Mouse (Mus musculus) intestine, embryonic 14.5 days (tissue): ENCODE measurements around the gene Grik3. TPM values are rescaled to one million over a fixed set of nuclear protein-coding genes. Genes with fewer than 3 reads are reported as not detected.

Experiments
- ATAC-seq: fragments of 200-750 bp; cut with Nextera tagmentation; replicated peaks from 2 replicates; pipeline ENCODE4 v1.8.0; 2017; ENCODE audit warnings: low read depth, moderate number of reproducible peaks, moderate TSS enrichment, moderate library complexity; ENCODE audit not compliant: low FRiP score, low TSS enrichment
- DNase-seq: peaks from one replicate; pipeline ENCODE4 v3.0.0-alpha.2; 2018; ENCODE audit warnings: low spot score
- H3K27ac ChIP-seq: fragments of 300-500 bp; sonication (generic); 2 replicates; pipeline ENCODE4 v1.5.1; 2014; ENCODE audit warnings: low read depth, mild to moderate bottlenecking, control low read depth
- H3K27me3 ChIP-seq: fragments of 300-500 bp; sonication (generic); replicated peaks from 2 replicates; pipeline ENCODE4 v1.6.1; 2014; ENCODE audit warnings: low read length, control low read depth; ENCODE audit not compliant: control insufficient read depth, insufficient read depth
- H3K36me3 ChIP-seq: fragments of 300-500 bp; sonication (generic); 2 replicates; pipeline ENCODE4 v1.6.1; 2014; ENCODE audit warnings: low read length, control low read depth; ENCODE audit not compliant: control insufficient read depth, insufficient read depth
- H3K4me1 ChIP-seq: fragments of 300-500 bp; sonication (generic); replicated peaks from 2 replicates; pipeline ENCODE4 v1.6.1; 2014; ENCODE audit warnings: low read length, control low read depth, mixed read lengths; ENCODE audit not compliant: control insufficient read depth, insufficient read depth
- H3K4me2 ChIP-seq: fragments of 300-500 bp; sonication (generic); 2 replicates; pipeline ENCODE4 v1.6.1; 2014; ENCODE audit warnings: low read length
- H3K4me3 ChIP-seq: fragments of 300-500 bp; sonication (generic); 2 replicates; pipeline ENCODE4 v1.5.1; 2014; ENCODE audit warnings: low read depth, low read length, control low read depth, mixed read lengths
- H3K9ac ChIP-seq: fragments of 300-500 bp; sonication (generic); 2 replicates; pipeline ENCODE4 v1.6.1; 2014; ENCODE audit warnings: mild to moderate bottlenecking, low read length
- H3K9me3 ChIP-seq: fragments of 300-500 bp; sonication (generic); 2 replicates; pipeline ENCODE4 v1.6.1; 2016; ENCODE audit warnings: low read length, control low read depth; ENCODE audit not compliant: control insufficient read depth
- WGBS: fragments of 180-500 bp; shearing (Covaris S2); extraction: QIAGEN DNeasy Blood & Tissue Kit; methylation state at CpG from one replicate; pipeline ENCODE4 v1.1.7; 2014; 5-methylcytosine and 5-hydroxymethylcytosine counted together
- polyA plus RNA-seq: library from polyadenylated mRNA; unstranded; fragments of >200 nt; fragmentation: Nextera tagmentation; extraction: Ambion mirVana; gene quantifications from 2 replicates; pipeline ENCODE4 v1.2.1, GENCODE M21; 2014

Grik3 gene
- polyA plus RNA-seq, 1 experiment from 2014 or later: 0.78 TPM

DNA sequence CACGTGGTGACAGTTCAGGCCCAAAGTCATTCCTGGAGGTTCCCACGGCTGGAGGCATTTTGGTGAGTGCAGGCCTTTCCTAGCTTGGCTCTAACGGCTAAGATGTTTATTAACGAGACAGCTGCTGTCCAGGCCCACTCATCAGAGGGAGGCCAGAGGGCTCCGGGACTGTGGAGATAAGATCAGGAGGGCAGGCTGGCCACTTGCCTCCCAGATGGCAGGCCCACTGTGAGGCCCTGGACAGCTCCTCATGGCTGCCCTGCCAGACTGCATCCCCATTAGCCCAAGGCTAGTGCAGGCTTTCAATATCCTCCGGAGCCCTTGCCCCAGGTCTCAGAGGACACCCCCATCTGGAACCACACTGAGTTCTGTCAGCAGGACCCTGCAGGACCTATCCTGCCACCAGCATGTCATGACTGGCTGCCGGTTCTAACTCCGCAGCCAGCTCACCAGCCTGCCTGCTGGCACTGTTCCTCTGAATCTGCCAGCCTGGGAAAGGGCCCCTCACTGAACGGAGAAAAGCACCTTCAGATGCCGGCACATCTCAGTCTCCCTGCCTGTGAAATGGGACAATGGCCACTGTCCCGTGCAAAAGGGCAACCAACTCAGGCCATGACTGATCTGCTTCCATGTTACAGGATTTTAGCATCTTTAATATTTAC is 20.7 kb upstream of the Grik3 start:
- no peaks in the 10 kb centered on the region for H3K4me1 ChIP-seq
- H3K9ac ChIP-seq: no peak overlapping the region
- no peak overlapping the region for H3K4me3 ChIP-seq
- H3K36me3 ChIP-seq: no peaks in the 10 kb centered on the region
- DNase-seq (no peak), ATAC-seq (no peak)
- H3K4me2 ChIP-seq: no peak overlapping the region
- H3K27me3 ChIP-seq: no peaks in the 10 kb centered on the region
- H3K27ac ChIP-seq: no peak overlapping the region
- WGBS: 44% methylated on average over 11 of the region's 11 CpGs
- no peaks in the 10 kb centered on the region for H3K9me3 ChIP-seq

DNA sequence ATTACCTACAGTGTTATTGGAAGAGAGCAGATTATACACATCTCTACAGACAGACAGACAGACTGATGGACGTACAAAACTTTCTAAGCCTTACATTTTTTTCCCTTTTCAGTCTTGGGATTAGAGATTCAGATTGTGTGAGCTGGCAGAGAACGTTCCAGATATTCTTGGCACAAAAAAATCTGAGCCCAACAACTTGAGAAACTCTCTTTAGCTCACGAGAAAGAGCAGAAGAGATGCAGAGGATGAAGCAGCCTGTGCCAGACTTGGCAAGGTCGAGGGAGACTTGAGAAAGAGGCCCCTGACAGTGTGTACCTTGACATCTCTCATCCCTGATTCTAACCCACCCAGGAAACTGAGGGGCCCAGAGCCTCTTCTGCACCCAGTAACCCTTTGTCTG is 15.6 kb upstream of the Grik3 start:
- H3K27ac ChIP-seq: no peak overlapping the region
- no peak overlapping the region for H3K9ac ChIP-seq
- no peaks in the 10 kb centered on the region for H3K9me3 ChIP-seq
- H3K4me2 ChIP-seq: no peak overlapping the region
- ATAC-seq (no peak), DNase-seq (no peak)
- no peak overlapping the region for H3K4me3 ChIP-seq
- 64% methylated on average over 4 of the region's 4 CpGs for WGBS
- H3K4me1 ChIP-seq: no peaks in the 10 kb centered on the region
- no peaks in the 10 kb centered on the region; the same call in 1 of the 2 replicates for H3K27me3 ChIP-seq
- H3K36me3 ChIP-seq: no peaks in the 10 kb centered on the region

DNA sequence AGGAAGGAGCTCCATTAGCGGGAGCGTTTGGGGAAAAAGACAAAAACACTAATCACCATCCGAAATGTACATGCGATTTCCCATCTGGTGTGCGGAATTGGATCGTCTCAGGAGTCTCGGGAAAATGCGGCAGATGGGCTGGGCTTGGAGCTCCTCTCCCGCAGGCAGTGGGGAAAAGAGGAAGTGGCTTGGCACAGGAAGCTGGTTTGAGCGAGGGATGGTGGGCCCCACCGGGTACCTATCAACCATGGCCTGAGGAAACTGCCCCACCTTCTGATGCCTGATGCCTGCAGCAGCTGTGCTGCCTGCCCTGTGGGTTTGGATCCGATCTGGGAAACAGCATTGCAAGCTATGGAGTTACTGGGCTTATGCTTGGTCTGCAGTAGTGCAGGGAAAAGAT is 12.4 kb upstream of the Grik3 start:
- Histone ChIP-seq H3K9me3 (no peaks in the 10 kb centered on the region), H3K9ac (no peak overlapping the region), H3K27me3 (peaks cover 25% of the 10 kb centered on the region), H3K36me3 (no peaks in the 10 kb centered on the region), H3K4me3 (no peak overlapping the region), H3K4me1 (no peaks in the 10 kb centered on the region), H3K4me2 (no peak overlapping the region), H3K27ac (no peak overlapping the region)
- ATAC-seq (no peak), DNase-seq (no peak)
- WGBS: 31% methylated on average over 12 of the region's 12 CpGs

DNA sequence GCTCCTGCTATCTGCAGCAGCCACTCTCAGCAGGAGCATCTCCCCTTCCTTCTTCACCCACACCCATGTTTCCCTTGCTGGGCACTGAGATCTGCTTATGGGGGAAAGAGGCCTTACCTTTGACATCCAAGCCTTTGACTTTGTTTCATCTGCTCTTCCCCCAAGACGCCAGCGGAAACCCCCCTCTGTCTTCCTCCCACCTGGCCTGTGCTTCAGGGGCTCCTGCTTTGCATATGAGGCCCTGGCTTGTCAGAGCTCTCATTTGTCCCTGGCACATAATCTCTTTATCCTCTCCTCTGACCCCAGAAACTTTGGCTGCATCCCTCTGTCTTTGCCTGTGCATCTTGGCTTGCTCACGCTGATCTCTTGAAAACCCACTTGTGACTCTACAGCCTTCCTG is 9.2 kb upstream of the Grik3 start:
- Histone ChIP-seq H3K27ac (no peak overlapping the region), H3K36me3 (no peaks in the 10 kb centered on the region), H3K4me1 (no peaks in the 10 kb centered on the region), H3K27me3 (peaks cover 54% of the 10 kb centered on the region), H3K4me2 (no peak overlapping the region), H3K4me3 (no peak overlapping the region), H3K9me3 (no peaks in the 10 kb centered on the region), H3K9ac (no peak overlapping the region)
- WGBS: 33% methylated on average over 3 of the region's 3 CpGs
- no peak for ATAC-seq
- DNase-seq: no peak

DNA sequence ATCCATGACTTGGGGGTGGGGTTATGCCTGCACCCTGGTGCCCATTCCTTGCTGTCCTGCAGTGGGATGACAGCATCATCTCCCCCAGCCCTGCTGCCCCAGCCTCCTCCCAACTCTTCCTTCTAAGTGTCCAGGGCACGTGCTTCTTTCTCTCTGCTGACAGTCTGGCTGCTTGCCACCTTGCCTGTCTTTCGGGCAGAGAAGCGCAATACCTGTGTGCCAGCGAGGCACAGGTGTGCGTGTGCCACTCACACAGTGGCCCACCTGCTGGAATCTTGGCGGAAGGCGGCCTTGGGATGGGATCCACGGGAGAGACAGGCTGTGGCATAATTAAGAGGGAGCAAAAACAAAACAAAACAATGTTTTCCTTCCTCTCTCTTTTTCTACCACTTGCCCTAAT is 6.4 kb upstream of the Grik3 start:
- WGBS: 38% methylated on average over 8 of the region's 8 CpGs
- Histone ChIP-seq H3K4me1 (no peaks in the 10 kb centered on the region), H3K36me3 (no peaks in the 10 kb centered on the region), H3K4me3 (no peak overlapping the region), H3K27me3 (peaks cover 83% of the 10 kb centered on the region), H3K9ac (no peak overlapping the region), H3K27ac (no peak overlapping the region), H3K4me2 (no peak overlapping the region), H3K9me3 (no peaks in the 10 kb centered on the region)
- DNase-seq (no peak), ATAC-seq (no peak)

DNA sequence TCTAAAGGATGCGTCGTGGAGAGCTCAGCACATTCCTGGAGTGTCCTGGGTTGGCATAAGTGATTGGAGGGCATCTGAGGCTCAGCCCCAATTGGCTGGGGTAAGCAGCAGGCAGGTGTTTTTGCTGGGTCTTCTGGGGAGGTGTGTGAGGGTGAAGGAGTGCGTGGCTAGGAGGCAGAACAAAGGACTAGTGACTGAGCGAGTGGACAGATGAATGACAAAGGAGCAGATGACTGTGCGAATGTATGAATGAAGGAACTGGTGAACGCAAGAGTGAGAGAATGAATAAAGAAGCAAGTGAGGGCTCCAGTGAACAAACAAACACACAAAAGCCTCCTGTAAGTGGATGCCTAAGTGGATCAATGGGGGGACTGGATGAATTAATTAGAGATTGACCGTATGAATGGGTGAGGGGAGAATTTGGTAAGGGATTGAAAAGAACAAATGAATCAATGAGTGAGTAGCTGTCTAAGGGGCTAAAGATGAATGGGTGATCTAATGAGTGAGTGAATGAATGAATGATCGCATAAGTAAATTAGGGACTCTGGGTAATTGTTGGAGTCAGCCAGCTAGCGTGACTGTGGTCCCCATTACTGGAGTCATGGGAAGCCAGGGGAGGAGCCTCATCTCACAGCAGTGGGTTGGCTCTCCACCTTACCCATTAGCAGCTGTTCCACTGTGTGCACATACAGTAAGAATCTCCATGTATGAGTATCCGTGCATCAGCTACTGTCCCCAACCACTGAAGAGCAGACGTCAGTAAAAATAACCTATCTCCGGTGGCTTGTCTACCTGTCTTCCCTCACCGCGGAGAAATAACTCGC is 4.9 kb upstream of the Grik3 start:
- 47% methylated on average over 15 of the region's 15 CpGs for WGBS
- H3K27ac ChIP-seq: no peak overlapping the region
- no peak for DNase-seq

DNA sequence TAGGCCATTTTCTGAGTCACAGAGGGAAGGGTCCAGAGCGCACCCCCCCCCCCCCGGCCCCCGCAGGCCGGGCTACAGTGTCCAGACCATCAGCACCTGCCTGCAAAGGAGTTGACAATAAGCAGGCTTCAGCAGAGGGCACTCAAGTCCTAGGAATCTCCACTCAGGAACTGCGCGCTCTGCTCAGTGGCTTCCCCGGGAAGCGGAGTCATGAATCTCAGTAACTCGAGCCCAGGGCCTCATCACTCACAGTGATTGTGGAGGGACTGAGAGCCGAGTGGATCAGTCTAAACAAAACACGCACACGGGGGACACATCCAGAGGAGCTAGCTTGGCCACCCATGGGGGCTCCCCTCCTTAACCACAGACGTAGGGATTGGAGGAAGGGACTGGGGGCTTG is 3.9 kb upstream of the Grik3 start:
- H3K9ac ChIP-seq: no peak overlapping the region
- H3K4me1 ChIP-seq: peaks cover 4% of the 10 kb centered on the region; the same call in 1 of the 2 replicates
- no peak overlapping the region for H3K27ac ChIP-seq
- DNase-seq (no peak), ATAC-seq (no peak)
- H3K36me3 ChIP-seq: no peaks in the 10 kb centered on the region
- no peaks in the 10 kb centered on the region for H3K9me3 ChIP-seq
- no peak overlapping the region for H3K4me2 ChIP-seq
- 2% methylated on average over 13 of the region's 13 CpGs for WGBS
- H3K27me3 ChIP-seq: peaks cover 96% of the 10 kb centered on the region
- H3K4me3 ChIP-seq: no peak overlapping the region

More for the DNA sequence above, 4.9 kb upstream of the Grik3 start:
- no peak overlapping the region for H3K4me2 ChIP-seq
- 0 out of 2 replicates have a peak, but pooled peaks cover under 1% of the 10 kb centered on the region for H3K4me1 ChIP-seq
- H3K9ac ChIP-seq: no peak overlapping the region
- ATAC-seq: no peak
- H3K4me3 ChIP-seq: no peak overlapping the region
- H3K9me3 ChIP-seq: no peaks in the 10 kb centered on the region
- H3K36me3 ChIP-seq: no peaks in the 10 kb centered on the region
- peaks cover 96% of the 10 kb centered on the region for H3K27me3 ChIP-seq

DNA sequence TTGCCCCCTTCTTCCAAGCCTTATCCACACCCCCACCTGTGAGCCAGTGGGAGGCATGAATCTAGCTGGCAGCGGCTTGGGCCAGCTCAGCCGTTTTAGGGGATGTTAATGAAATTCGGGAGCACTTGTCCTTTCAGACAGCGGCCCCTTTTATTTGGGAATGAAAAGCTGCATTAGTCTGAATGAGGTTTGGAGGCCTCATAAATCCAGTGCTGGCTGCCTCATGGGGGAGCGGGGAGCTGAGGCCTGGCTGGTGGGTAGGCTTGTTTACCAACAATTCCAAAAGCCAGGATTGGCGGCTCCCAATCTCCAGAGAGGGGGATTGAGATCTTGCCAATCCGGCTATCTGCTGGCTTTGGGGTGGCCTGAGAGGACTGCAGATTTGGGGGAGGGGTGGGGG is 3.5 kb upstream of the Grik3 start:
- Histone ChIP-seq H3K9ac (no peak overlapping the region), H3K4me1 (peaks cover 4% of the 10 kb centered on the region; the same call in 1 of the 2 replicates), H3K36me3 (no peaks in the 10 kb centered on the region), H3K4me2 (no peak overlapping the region), H3K27me3 (peaks cover 96% of the 10 kb centered on the region), H3K4me3 (no peak overlapping the region), H3K9me3 (no peaks in the 10 kb centered on the region), H3K27ac (no peak overlapping the region)
- ATAC-seq (no peak), DNase-seq (no peak)
- WGBS: 4% methylated on average over 7 of the region's 7 CpGs
